Mouse (Mus musculus) layer of hippocampus, adult 2 months (tissue): ENCODE measurements around the gene Ggcx. TPM values are rescaled to one million over a fixed set of nuclear protein-coding genes. Genes with fewer than 3 reads are reported as not detected.

Experiments used
- DNase-seq, 2 experiments: peaks; one replicate each; pipeline ENCODE4 v3.0.0; 2022; ENCODE audit warnings: low spot score in 2 of 2
- H3K27ac ChIP-seq: fragments of 200-600 bp; 2 replicates; pipeline ENCODE4 v1.8.1; 2022
- H3K4me3 ChIP-seq: fragments of 200-600 bp; 2 replicates; pipeline ENCODE4 v1.8.1; 2022; ENCODE audit warnings: mild to moderate bottlenecking
- CTCF ChIP-seq: fragments of 200-600 bp; conservative IDR thresholded peaks from 2 replicates; pipeline ENCODE4 v1.8.1; 2022; ENCODE audit warnings: antibody characterized with exemption, mild to moderate bottlenecking, moderate library complexity
- total RNA-seq, 2 experiments: library from RNA; stranded (reverse); gene quantifications; 2 replicates each; pipeline ENCODE4 v1.2.3; 2021

Ggcx gene
- total RNA-seq, 2 experiments from 2014 or later: 24.2 to 30.3 TPM

GRCm38 (mm10) chr6:72418279-72418678 lies 4.2 kb downstream of the Ggcx start:
- Histone ChIP-seq H3K27ac (no peak overlapping the region), H3K4me3 (no peak overlapping the region)
- TF ChIP-seq CTCF: no peak
- DNase-seq: no peak

GRCm38 (mm10) chr6:72419806-72420205 lies 5.7 kb downstream of the Ggcx start:
- Histone ChIP-seq H3K4me3 (no peak overlapping the region), H3K27ac (no peak overlapping the region)
- TF ChIP-seq CTCF: no peak
- DNase-seq: no peak

- no peak for DNase-seq
- H3K27ac ChIP-seq: no peak overlapping the region
- no peak for TF ChIP-seq CTCF
- H3K4me3 ChIP-seq: no peak overlapping the region
Observed at GRCm38 (mm10) chr6:72420901-72421300, 6.8 kb downstream of the Ggcx start.

- no peak for DNase-seq
- Histone ChIP-seq H3K4me3 (no peak overlapping the region), H3K27ac (no peak overlapping the region)
- no peak for TF ChIP-seq CTCF
Observed at GRCm38 (mm10) chr6:72425646-72426045, 11.5 kb downstream of the Ggcx start.

- Histone ChIP-seq H3K27ac (no peak overlapping the region), H3K4me3 (no peak overlapping the region)
- DNase-seq: peak; percentile 46 to 82
- peak; percentile 93 for TF ChIP-seq CTCF
Observed at GRCm38 (mm10) chr6:72428036-72428435, 13.9 kb downstream of the Ggcx start.

- Histone ChIP-seq H3K4me3 (no peak overlapping the region), H3K27ac (no peak overlapping the region)
- no peak for DNase-seq
- no peak for TF ChIP-seq CTCF
Observed at GRCm38 (mm10) chr6:72429061-72429842, 15.1 kb downstream of the Ggcx start.

- Histone ChIP-seq H3K27ac (peak overlapping the region; percentile 46; the same call in 1 of the 2 replicates), H3K4me3 (no peak overlapping the region)
- no peak for DNase-seq
- peak; percentile 48 for TF ChIP-seq CTCF
Observed at GRCm38 (mm10) chr6:72430989-72431921, 17.1 kb downstream of the Ggcx start.

- H3K4me3 ChIP-seq: no peak overlapping the region
- no peak overlapping the region for H3K27ac ChIP-seq
- no peak for TF ChIP-seq CTCF
- DNase-seq: no peak
Observed at GRCm38 (mm10) chr6:72432153-72432552, 18.0 kb downstream of the Ggcx start.

GRCm38 (mm10) chr6:72438226-72438625 lies 24.1 kb downstream of the Ggcx start:
- Histone ChIP-seq H3K27ac (peak overlapping the region; percentile 100), H3K4me3 (peak overlapping the region; percentile 100)
- no peak for TF ChIP-seq CTCF
- no peak for DNase-seq

- peak overlapping the region; percentile 100 for H3K4me3 ChIP-seq
- H3K27ac ChIP-seq: peak overlapping the region; percentile 100
- no peak for TF ChIP-seq CTCF
- peak; percentile 90 to 92 for DNase-seq
Observed at GRCm38 (mm10) chr6:72438862-72439354, 24.8 kb downstream of the Ggcx start.

GRCm38 (mm10) chr6:72439355-72440185 lies 25.5 kb downstream of the Ggcx start, which contains the start of gene Mat2a:
Gene Mat2a (minus strand): TSS chr6:72439558.
- peak; percentile 96 to 97 for DNase-seq
- TF ChIP-seq CTCF: peak; percentile 89
- Histone ChIP-seq H3K4me3 (peak within 1 kb of the TSS; percentile 100), H3K27ac (peak within 1 kb of the TSS; percentile 100)
